In the genomic region with DNA sequence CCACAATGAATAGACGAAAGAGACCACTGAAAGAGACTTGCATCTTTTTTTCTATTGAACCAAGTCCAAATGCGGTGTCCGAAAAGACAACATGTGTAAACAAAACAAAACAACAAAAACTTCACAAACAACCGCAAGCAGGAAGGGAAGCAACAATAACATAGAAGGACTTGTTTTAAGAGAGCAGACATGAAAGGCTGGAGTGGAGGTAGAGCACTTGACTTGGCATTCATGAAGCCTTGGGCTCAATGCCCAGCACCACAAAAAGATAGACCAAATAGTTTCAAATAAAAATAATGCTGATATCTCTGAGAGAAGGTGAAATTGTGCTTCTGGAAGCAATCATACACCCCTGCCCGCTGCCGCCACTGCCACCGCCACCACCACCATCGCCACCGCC, we compare ENCODE assay signal across 19 mouse cellular contexts. TPM values are rescaled to one million over a fixed set of nuclear protein-coding genes. Genes with fewer than 3 reads are reported as not detected.
A peak's percentile ranks its signal among the peaks of the same experiment; 100 is the strongest.
DNase-seq lines count a peak whose midpoint lies in the region; ATAC-seq lines count a peak whose summit lies in the region.
"Had no signal": no experiment of that assay in that cellular context is flagged by ENCODE, and none has a peak within 500 bp of the region (broad histone marks: within the 10 kb centered on the region; RNA-seq: fewer than 3 reads in every experiment).

No protein-coding gene starts in this region.

- 97% methylated on average over 9 of the region's 9 CpGs for WGBS in midbrain, embryonic 14.5 days
- WGBS in midbrain, embryonic 15.5 days = 92% methylated on average over 9 of the region's 9 CpGs
- 96% methylated on average over 9 of the region's 9 CpGs for WGBS in stomach, embryonic 14.5 days

- H3K27ac ChIP-seq in midbrain, embryonic 14.5 days (replicated peaks; ENCODE audit: low read depth, low read length) = 0 out of 2 replicates have a peak overlapping the region, but pooled peaks have one; percentile 32
- no peak overlapping the region for H3K27ac ChIP-seq in midbrain, embryonic 15.5 days
- 0 out of 2 replicates have a peak overlapping the region, but pooled peaks have one; percentile 15 for H3K27ac ChIP-seq in stomach, embryonic 14.5 days (ENCODE audit: low read length)
- H3K27ac ChIP-seq: embryonic facial prominence, embryonic 15.5 days; forebrain, embryonic 13.5 days; kidney, embryonic 15.5 days; neural tube, embryonic 12.5 days had no signal

- no peaks in the 10 kb centered on the region for H3K27me3 ChIP-seq in midbrain, embryonic 14.5 days (ENCODE audit: control insufficient read depth, insufficient read depth, low read length)
- no peaks in the 10 kb centered on the region for H3K27me3 ChIP-seq in midbrain, embryonic 15.5 days (replicated peaks)
- no peaks in the 10 kb centered on the region for H3K27me3 ChIP-seq in stomach, embryonic 14.5 days (ENCODE audit: control insufficient read depth, insufficient read depth, low read length)
- H3K27me3 ChIP-seq: embryonic facial prominence, embryonic 15.5 days; forebrain, embryonic 13.5 days; heart, embryonic 13.5 days; kidney, embryonic 15.5 days; midbrain, embryonic 12.5 days; neural tube, embryonic 12.5 days had no signal

- peaks cover 32% of the 10 kb centered on the region for H3K4me1 ChIP-seq in midbrain, embryonic 14.5 days (ENCODE audit: control insufficient read depth, insufficient read depth, low read length)
- H3K4me1 ChIP-seq in midbrain, embryonic 15.5 days = peaks cover 61% of the 10 kb centered on the region
- H3K4me1 ChIP-seq in stomach, embryonic 14.5 days (ENCODE audit: control insufficient read depth, insufficient read depth, low read length) = peaks cover 13% of the 10 kb centered on the region

- ATAC-seq in midbrain, embryonic 14.5 days (ENCODE audit: low FRiP score, low TSS enrichment) = no peak
- ATAC-seq in midbrain, embryonic 15.5 days (replicated peaks) = no peak
- ATAC-seq in stomach, embryonic 14.5 days (ENCODE audit: insufficient number of reproducible peaks, insufficient read depth, low FRiP score, low read depth) = no peak
- ATAC-seq: activated CD4-positive, CD25-positive, alpha-beta regulatory T cell, adult 4 months; forebrain, embryonic 13.5 days; inflammation-experienced regulatory T-cells, adult 6 months had no signal

- H3K4me3 ChIP-seq in midbrain, embryonic 14.5 days (replicated peaks; ENCODE audit: low read depth, low read length) = no peak overlapping the region
- no peak overlapping the region for H3K4me3 ChIP-seq in midbrain, embryonic 15.5 days
- no peak overlapping the region for H3K4me3 ChIP-seq in stomach, embryonic 14.5 days (ENCODE audit: low read depth, low read length)
- H3K4me3 ChIP-seq: embryonic facial prominence, embryonic 15.5 days; forebrain, embryonic 13.5 days; heart, embryonic 13.5 days; kidney, embryonic 15.5 days; midbrain, embryonic 12.5 days; neural tube, embryonic 12.5 days had no signal

- H3K9ac ChIP-seq in midbrain, embryonic 14.5 days (replicated peaks; ENCODE audit: low read length) = no peak overlapping the region
- no peak overlapping the region for H3K9ac ChIP-seq in midbrain, embryonic 15.5 days
- no peak overlapping the region for H3K9ac ChIP-seq in stomach, embryonic 14.5 days (replicated peaks; ENCODE audit: low read depth, low read length)
- H3K9ac ChIP-seq: embryonic facial prominence, embryonic 15.5 days; forebrain, embryonic 13.5 days; heart, embryonic 13.5 days; kidney, embryonic 15.5 days; midbrain, embryonic 12.5 days; neural tube, embryonic 12.5 days had no signal

- peaks cover 35% of the 10 kb centered on the region for H3K36me3 ChIP-seq in midbrain, embryonic 14.5 days (ENCODE audit: control insufficient read depth, insufficient read depth, low read length)
- H3K36me3 ChIP-seq in midbrain, embryonic 15.5 days (replicated peaks) = 0 out of 2 replicates have a peak, but pooled peaks cover 5% of the 10 kb centered on the region
- no peaks in the 10 kb centered on the region for H3K36me3 ChIP-seq in stomach, embryonic 14.5 days (ENCODE audit: control insufficient read depth, insufficient read depth, low read length)
- H3K36me3 ChIP-seq: embryonic facial prominence, embryonic 15.5 days; kidney, embryonic 15.5 days had no signal

- peak; percentile 24 to 28 for DNase-seq in heart, postnatal 10 days
- DNase-seq in heart, postnatal 14 days = no peak
- DNase-seq in midbrain, embryonic 14.5 days = no peak
- peak; percentile 66 for DNase-seq in cerebellum, adult 9-11 months
- DNase-seq in layer of hippocampus, adult 9-11 months = no peak
- DNase-seq: gastrocnemius, postnatal 10 days; lung, postnatal 14 days; thymus, postnatal 14 days had no signal

- H3K9me3 ChIP-seq in midbrain, embryonic 14.5 days (ENCODE audit: control insufficient read depth, low read length) = no peaks in the 10 kb centered on the region
- H3K9me3 ChIP-seq in midbrain, embryonic 15.5 days = no peaks in the 10 kb centered on the region
- H3K9me3 ChIP-seq in stomach, embryonic 14.5 days (ENCODE audit: control insufficient read depth, low read depth, low read length) = no peaks in the 10 kb centered on the region
- H3K9me3 ChIP-seq: embryonic facial prominence, embryonic 15.5 days; forebrain, embryonic 13.5 days; heart, embryonic 13.5 days; kidney, embryonic 15.5 days; midbrain, embryonic 12.5 days; neural tube, embryonic 12.5 days had no signal

- intact Hi-C loops in heart, postnatal 10 days (cut with DNase I) = no loop called here
- intact Hi-C loops in heart, postnatal 14 days (cut with DNase I) = no loop called here

- H3K4me2 ChIP-seq in midbrain, embryonic 14.5 days (ENCODE audit: low read length) = no peak overlapping the region
- H3K4me2 ChIP-seq in midbrain, embryonic 15.5 days = no peak overlapping the region
- H3K4me2 ChIP-seq in stomach, embryonic 14.5 days (replicated peaks; ENCODE audit: low read depth, low read length) = no peak overlapping the region
- H3K4me2 ChIP-seq: embryonic facial prominence, embryonic 15.5 days; forebrain, embryonic 13.5 days; heart, embryonic 13.5 days; kidney, embryonic 15.5 days; liver, embryonic 11.5 days; midbrain, embryonic 12.5 days; neural tube, embryonic 12.5 days had no signal

RNA-seq across cellular contexts. Expression of gene Map1b, which starts 30.5 kb away (rescaled TPM):
- 10 to 100 TPM; 36.4 to 36.5 TPM for total RNA-seq in heart, postnatal 10 days (2021)
- total RNA-seq in heart, postnatal 14 days (2021) = 10 to 100 TPM; 20.6 to 24.3 TPM
- polyA plus RNA-seq in midbrain, embryonic 14.5 days (2014; fragmentation: Nextera tagmentation; extraction: Ambion mirVana) = 2,111 and 2,470 TPM in 2 replicates
- polyA plus RNA-seq in midbrain, embryonic 15.5 days (2015; fragmentation: Nextera tagmentation; extraction: Ambion mirVana) = 2,126 and 2,223 TPM in 2 replicates
- 244 and 252 TPM in 2 replicates for polyA plus RNA-seq in stomach, embryonic 14.5 days (2014; fragmentation: Nextera tagmentation; extraction: Ambion mirVana)

Comparison
In these comparisons a context has a peak if more than half of its experiments do, and no peak if none do; other contexts are left out.
1. DNase-seq: peak in heart, postnatal 10 days (2 of 2) and cerebellum, adult 9-11 months (single experiment); none in heart, postnatal 14 days (0 of 2), midbrain, embryonic 14.5 days (single experiment) and layer of hippocampus, adult 9-11 months (single experiment).